Mouse (Mus musculus) CD4-positive, CD25-positive, alpha-beta regulatory T cell (primary cell): ENCODE measurements around the gene Gm3591. TPM values are rescaled to one million over a fixed set of nuclear protein-coding genes. Genes with fewer than 3 reads are reported as not detected.

Source experiments
- polyA plus RNA-seq: library from polyadenylated mRNA; unstranded; fragments of 100-300 nt; shearing (Covaris generic); gene quantifications from one replicate; pipeline ENCODE4 v1.2.1, GENCODE M21; 2017

Gene Gm3591
- 0.79 TPM for polyA plus RNA-seq

GRCm38 (mm10) chr14:6412382-6412781 lies at the start of gene Gm3591:
Gene Gm3591, minus strand, starts transcription at chr14:6412482.

GRCm38 (mm10) chr14:6444511-6444910 lies 32.2 kb upstream of the Gm3591 start, which contains the start of gene Gm3594:
Gene Gm3594, minus strand, starts transcription at chr14:6444611.

GRCm38 (mm10) chr14:6390219-6390618 lies 22.1 kb downstream of the Gm3591 start, which contains the start of gene Gm16440:
Gene Gm16440, minus strand, starts transcription at chr14:6390319.

Other genes with a start within 250 kb of the Gm3591 start
- gene Gm21560, start 193.2 kb downstream of the Gm3591 start, polyA plus RNA-seq: not detected
- gene Gm3411, start 125.2 kb downstream of the Gm3591 start, polyA plus RNA-seq: 3.9 TPM
- not detected for gene Gm21103, start 107.6 kb downstream of the Gm3591 start, polyA plus RNA-seq
- not detected for gene Gm3618, start 68.8 kb downstream of the Gm3591 start, polyA plus RNA-seq
- not detected for gene Gm16440, start 22.2 kb downstream of the Gm3591 start, polyA plus RNA-seq
- not detected for gene Gm3594, start 32.1 kb upstream of the Gm3591 start, polyA plus RNA-seq
- gene Gm8356, start 124.8 kb upstream of the Gm3591 start, polyA plus RNA-seq: not detected
- gene Gm3629, start 178.1 kb upstream of the Gm3591 start, polyA plus RNA-seq: not detected
- gene Gm3460, start 209.9 kb upstream of the Gm3591 start, polyA plus RNA-seq: not detected